Mouse (Mus musculus): ENCODE data around the gene Elp5. TPM values are rescaled to one million over a fixed set of nuclear protein-coding genes. Genes with fewer than 3 reads are reported as not detected.

Elp5 gene
- polyA plus RNA-seq, 1 experiment: 77.6 TPM

- no peak overlapping the region for H3K4me3 ChIP-seq (ENCODE audit: low read depth, low read length)
- H3K36me3 ChIP-seq (ENCODE audit: control insufficient read depth, insufficient read depth, low read length, poor library complexity, severe bottlenecking): no peaks in the 10 kb centered on the region
- no peak overlapping the region for H3K27ac ChIP-seq (ENCODE audit: insufficient read depth, low read length)
- H3K27me3 ChIP-seq (ENCODE audit: control insufficient read depth, insufficient read depth, low read length, poor library complexity, severe bottlenecking): no peaks in the 10 kb centered on the region
- H3K9ac ChIP-seq (ENCODE audit: low read depth, poor library complexity, severe bottlenecking): no peak overlapping the region
- TF ChIP-seq CTCF (IDR thresholded peaks at IDR 0.05; ENCODE audit: low read depth, low read length) (no peak), EP300 (IDR thresholded peaks at IDR 0.05; ENCODE audit: insufficient read depth, low read depth, low read length) (no peak), POLR2A (IDR thresholded peaks at IDR 0.05; ENCODE audit: insufficient read depth, low read length) (no peak)
- no peaks in the 10 kb centered on the region for H3K9me3 ChIP-seq (replicated peaks; ENCODE audit: control insufficient read depth, insufficient read depth, low read length, poor library complexity, severe bottlenecking)
- peaks cover 3% of the 10 kb centered on the region for H3K4me1 ChIP-seq (ENCODE audit: control insufficient read depth, insufficient read depth, low read length)
Measured at GRCm38 (mm10) chr11:69945997-69946891, 36.1 kb downstream of the Elp5 start.

GRCm38 (mm10) chr11:69945216-69945615 lies 37.1 kb downstream of the Elp5 start:
- peaks cover 3% of the 10 kb centered on the region for H3K4me1 ChIP-seq (ENCODE audit: control insufficient read depth, insufficient read depth, low read length)
- H3K9ac ChIP-seq (ENCODE audit: low read depth, poor library complexity, severe bottlenecking): no peak overlapping the region
- no peak overlapping the region for H3K4me3 ChIP-seq (ENCODE audit: low read depth, low read length)
- no peaks in the 10 kb centered on the region for H3K27me3 ChIP-seq (ENCODE audit: control insufficient read depth, insufficient read depth, low read length, poor library complexity, severe bottlenecking)
- H3K9me3 ChIP-seq (replicated peaks; ENCODE audit: control insufficient read depth, insufficient read depth, low read length, poor library complexity, severe bottlenecking): no peaks in the 10 kb centered on the region
- H3K27ac ChIP-seq (ENCODE audit: insufficient read depth, low read length): no peak overlapping the region
- no peaks in the 10 kb centered on the region; the same call in 1 of the 2 replicates for H3K36me3 ChIP-seq (ENCODE audit: control insufficient read depth, insufficient read depth, low read length, poor library complexity, severe bottlenecking)
- TF ChIP-seq EP300 (IDR thresholded peaks at IDR 0.05; ENCODE audit: insufficient read depth, low read depth, low read length) (no peak), POLR2A (IDR thresholded peaks at IDR 0.05; ENCODE audit: insufficient read depth, low read length) (no peak)

GRCm38 (mm10) chr11:69940962-69941361 lies 41.4 kb downstream of the Elp5 start:
- Histone ChIP-seq H3K4me3 (ENCODE audit: low read depth, low read length) (no peak overlapping the region), H3K9me3 (replicated peaks; ENCODE audit: control insufficient read depth, insufficient read depth, low read length, poor library complexity, severe bottlenecking) (no peaks in the 10 kb centered on the region), H3K36me3 (ENCODE audit: control insufficient read depth, insufficient read depth, low read length, poor library complexity, severe bottlenecking) (no peaks in the 10 kb centered on the region; the same call in 1 of the 2 replicates), H3K4me1 (ENCODE audit: control insufficient read depth, insufficient read depth, low read length) (peaks cover 11% of the 10 kb centered on the region), H3K27ac (ENCODE audit: insufficient read depth, low read length) (no peak overlapping the region), H3K27me3 (ENCODE audit: control insufficient read depth, insufficient read depth, low read length, poor library complexity, severe bottlenecking) (no peaks in the 10 kb centered on the region), H3K9ac (ENCODE audit: low read depth, poor library complexity, severe bottlenecking) (no peak overlapping the region)
- TF ChIP-seq EP300 (IDR thresholded peaks at IDR 0.05; ENCODE audit: insufficient read depth, low read depth, low read length): no peak
- no peak for TF ChIP-seq POLR2A (IDR thresholded peaks at IDR 0.05; ENCODE audit: insufficient read depth, low read length)
- no peak for TF ChIP-seq CTCF (IDR thresholded peaks at IDR 0.05; ENCODE audit: low read depth, low read length)

- TF ChIP-seq CTCF (IDR thresholded peaks at IDR 0.05; ENCODE audit: low read depth, low read length) (no peak), EP300 (IDR thresholded peaks at IDR 0.05; ENCODE audit: insufficient read depth, low read depth, low read length) (no peak), POLR2A (IDR thresholded peaks at IDR 0.05; ENCODE audit: insufficient read depth, low read length) (no peak)
- H3K36me3 ChIP-seq (ENCODE audit: control insufficient read depth, insufficient read depth, low read length, poor library complexity, severe bottlenecking): no peaks in the 10 kb centered on the region; the same call in 1 of the 2 replicates
- no peak overlapping the region for H3K9ac ChIP-seq (ENCODE audit: low read depth, poor library complexity, severe bottlenecking)
- H3K27ac ChIP-seq (ENCODE audit: insufficient read depth, low read length): no peak overlapping the region
- H3K4me3 ChIP-seq (ENCODE audit: low read depth, low read length): no peak overlapping the region
- H3K27me3 ChIP-seq (ENCODE audit: control insufficient read depth, insufficient read depth, low read length, poor library complexity, severe bottlenecking): no peaks in the 10 kb centered on the region
- peaks cover 11% of the 10 kb centered on the region for H3K4me1 ChIP-seq (ENCODE audit: control insufficient read depth, insufficient read depth, low read length)
- H3K9me3 ChIP-seq (replicated peaks; ENCODE audit: control insufficient read depth, insufficient read depth, low read length, poor library complexity, severe bottlenecking): no peaks in the 10 kb centered on the region
Measured at GRCm38 (mm10) chr11:69939731-69940130, 42.6 kb downstream of the Elp5 start.

GRCm38 (mm10) chr11:69939181-69939580 lies 43.1 kb downstream of the Elp5 start:
- H3K4me1 ChIP-seq (ENCODE audit: control insufficient read depth, insufficient read depth, low read length): peaks cover 11% of the 10 kb centered on the region
- H3K9me3 ChIP-seq (replicated peaks; ENCODE audit: control insufficient read depth, insufficient read depth, low read length, poor library complexity, severe bottlenecking): no peaks in the 10 kb centered on the region
- TF ChIP-seq CTCF (IDR thresholded peaks at IDR 0.05; ENCODE audit: low read depth, low read length) (no peak), POLR2A (IDR thresholded peaks at IDR 0.05; ENCODE audit: insufficient read depth, low read length) (no peak), EP300 (IDR thresholded peaks at IDR 0.05; ENCODE audit: insufficient read depth, low read depth, low read length) (no peak)
- H3K9ac ChIP-seq (ENCODE audit: low read depth, poor library complexity, severe bottlenecking): no peak overlapping the region
- no peaks in the 10 kb centered on the region; the same call in 1 of the 2 replicates for H3K36me3 ChIP-seq (ENCODE audit: control insufficient read depth, insufficient read depth, low read length, poor library complexity, severe bottlenecking)
- H3K4me3 ChIP-seq (ENCODE audit: low read depth, low read length): no peak overlapping the region
- no peaks in the 10 kb centered on the region for H3K27me3 ChIP-seq (ENCODE audit: control insufficient read depth, insufficient read depth, low read length, poor library complexity, severe bottlenecking)
- H3K27ac ChIP-seq (ENCODE audit: insufficient read depth, low read length): no peak overlapping the region

- Histone ChIP-seq H3K9me3 (replicated peaks; ENCODE audit: control insufficient read depth, insufficient read depth, low read length, poor library complexity, severe bottlenecking) (no peaks in the 10 kb centered on the region), H3K4me1 (ENCODE audit: control insufficient read depth, insufficient read depth, low read length) (peaks cover 11% of the 10 kb centered on the region), H3K36me3 (ENCODE audit: control insufficient read depth, insufficient read depth, low read length, poor library complexity, severe bottlenecking) (no peaks in the 10 kb centered on the region; the same call in 1 of the 2 replicates), H3K4me3 (ENCODE audit: low read depth, low read length) (no peak overlapping the region), H3K27me3 (ENCODE audit: control insufficient read depth, insufficient read depth, low read length, poor library complexity, severe bottlenecking) (no peaks in the 10 kb centered on the region), H3K27ac (ENCODE audit: insufficient read depth, low read length) (no peak overlapping the region), H3K9ac (ENCODE audit: low read depth, poor library complexity, severe bottlenecking) (no peak overlapping the region)
- TF ChIP-seq POLR2A (IDR thresholded peaks at IDR 0.05; ENCODE audit: insufficient read depth, low read length) (no peak), CTCF (IDR thresholded peaks at IDR 0.05; ENCODE audit: low read depth, low read length) (no peak), EP300 (IDR thresholded peaks at IDR 0.05; ENCODE audit: insufficient read depth, low read depth, low read length) (no peak)
Measured at GRCm38 (mm10) chr11:69938401-69938979, 43.8 kb downstream of the Elp5 start.

Measured in ES-Bruce4 (cell line).